Mouse (Mus musculus): ENCODE data around the gene Slc35b2.

DNA sequence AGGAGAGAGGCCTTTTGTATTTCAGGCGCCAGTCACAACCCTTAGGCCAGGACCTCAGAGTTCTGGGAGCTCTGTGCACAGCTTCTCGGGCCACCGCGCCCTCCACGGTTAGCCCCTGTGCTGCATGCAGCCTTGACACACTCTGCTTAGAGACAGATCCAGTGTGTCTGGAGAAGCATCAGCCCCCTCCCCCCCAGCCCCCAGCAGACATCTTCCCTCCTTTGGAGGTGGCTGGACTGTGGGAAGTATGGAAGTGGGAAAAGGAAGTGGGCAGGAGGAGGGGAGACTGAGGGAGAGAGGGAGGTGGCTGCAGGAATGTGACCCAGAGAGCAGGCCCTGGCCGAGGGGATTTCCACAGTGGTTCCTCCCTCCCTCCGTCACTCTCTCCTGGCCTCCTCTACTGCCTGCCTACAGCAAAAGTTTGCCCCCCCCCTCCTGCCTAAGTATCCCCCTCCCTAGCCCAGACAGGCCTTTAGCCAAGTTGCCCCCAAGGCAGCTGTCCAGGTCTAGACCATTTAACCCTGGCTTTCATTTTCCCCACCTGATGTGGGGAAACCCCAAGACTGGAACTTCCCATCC, 6.3 kb upstream of the Slc35b2 start:
- TF ChIP-seq POLR2A (IDR thresholded peaks at IDR 0.05; ENCODE audit: low read depth, low read length) (peak; percentile 51), SIN3A (IDR thresholded peaks at IDR 0.05; ENCODE audit: low read length) (peak; percentile 79; the same call in 1 of the 2 replicates), HCFC1 (IDR thresholded peaks at IDR 0.05; ENCODE audit: low read depth, low read length) (no peak), CTCF (conservative IDR thresholded peaks at IDR 0.05 in 1 of 2, IDR thresholded peaks at IDR 0.05 in 1 of 2; ENCODE audit: low read depth in 2 of 2, low read length in 2 of 2) (no peak), ZMIZ1 (IDR thresholded peaks at IDR 0.05; ENCODE audit: low read depth, low read length) (no peak; the same call in none of the 2 replicates), EP300 (IDR thresholded peaks at IDR 0.05; ENCODE audit: low read length) (peak; percentile 43)

Data from CH12.LX (cell line).